Mouse (Mus musculus) limb, embryonic 11.5 days (tissue): ENCODE results near the gene Psph. TPM values are rescaled to one million over a fixed set of nuclear protein-coding genes. Genes with fewer than 3 reads are reported as not detected.
"Not testable (repeated sequence)": the region's sequence is repeated elsewhere in the genome, so short reads cannot be mapped to it uniquely, and the experiment has no call there.

Experiments used
- ATAC-seq: fragments of 200-750 bp; cut with Nextera tagmentation; 2 replicates; pipeline ENCODE4 v1.8.0; 2017; ENCODE audit warnings: low read depth; ENCODE audit not compliant: insufficient number of reproducible peaks, low FRiP score, low TSS enrichment
- DNase-seq: peaks from one replicate; pipeline ENCODE4 v3.0.0-alpha.2; 2015; ENCODE audit warnings: low spot score
- H3K27ac ChIP-seq: fragments of 300-500 bp; sonication (generic); replicated peaks from 2 replicates; pipeline ENCODE4 v1.5.1; 2014; ENCODE audit warnings: low read depth, mild to moderate bottlenecking, low read length
- H3K27me3 ChIP-seq: fragments of 300-500 bp; sonication (generic); 2 replicates; pipeline ENCODE4 v1.6.1; 2014; ENCODE audit warnings: mild to moderate bottlenecking, low read length, mixed read lengths; ENCODE audit not compliant: control insufficient read depth, insufficient read depth
- H3K36me3 ChIP-seq: fragments of 300-500 bp; sonication (generic); 2 replicates; pipeline ENCODE4 v1.6.1; 2014; ENCODE audit warnings: mild to moderate bottlenecking, low read length, moderate library complexity, mixed read lengths; ENCODE audit not compliant: control insufficient read depth, insufficient read depth
- H3K4me1 ChIP-seq: fragments of 300-500 bp; sonication (generic); 2 replicates; pipeline ENCODE4 v1.6.1; 2014; ENCODE audit warnings: low read length, mixed read lengths; ENCODE audit not compliant: control insufficient read depth, insufficient read depth
- H3K4me2 ChIP-seq: fragments of 300-500 bp; sonication (generic); 2 replicates; pipeline ENCODE4 v1.6.1; 2014; ENCODE audit warnings: low read depth, mild to moderate bottlenecking, moderate library complexity; ENCODE audit not compliant: severe bottlenecking
- H3K4me3 ChIP-seq: fragments of 300-500 bp; sonication (generic); 2 replicates; pipeline ENCODE4 v1.5.1; 2014; ENCODE audit warnings: low read depth, low read length
- H3K9ac ChIP-seq: fragments of 300-500 bp; sonication (generic); 2 replicates; pipeline ENCODE4 v1.6.1; 2014; ENCODE audit warnings: mild to moderate bottlenecking, low read length
- H3K9me3 ChIP-seq: fragments of 300-500 bp; sonication (generic); 2 replicates; pipeline ENCODE4 v1.6.1; 2016; ENCODE audit warnings: low read length; ENCODE audit not compliant: control insufficient read depth
- WGBS: fragments of 180-500 bp; shearing (Covaris S2); extraction: QIAGEN DNeasy Blood & Tissue Kit; methylation state at CpG from one replicate; pipeline ENCODE4 v1.1.7; 2014; 5-methylcytosine and 5-hydroxymethylcytosine counted together
- polyA plus RNA-seq: library from polyadenylated mRNA; unstranded; fragments of >200 nt; fragmentation: Nextera tagmentation; extraction: Ambion mirVana; gene quantifications from 2 replicates; pipeline ENCODE4 v1.2.1, GENCODE M21; 2014

The Psph gene
- polyA plus RNA-seq: 29.6 and 31.5 TPM in 2 replicates

- peak; percentile 98 for ATAC-seq
- under 1% methylated on average over 73 of the region's 73 CpGs for WGBS
- peaks cover 17% of the 10 kb centered on the region for H3K36me3 ChIP-seq
Observed at GRCm38 (mm10) chr5:129786818-129787790, at the start of gene Psph. Psph (minus strand) TSS chr5:129787449.

GRCm38 (mm10) chr5:129790591-129790990 lies 3.3 kb upstream of the Psph start:
- H3K9me3 ChIP-seq, H3K4me3 ChIP-seq, H3K9ac ChIP-seq, H3K4me2 ChIP-seq, H3K27me3 ChIP-seq, H3K27ac ChIP-seq, DNase-seq, H3K4me1 ChIP-seq, ATAC-seq: not testable (repeated sequence)
- peaks cover 29% of the 10 kb centered on the region for H3K36me3 ChIP-seq
- 93% methylated on average over 7 of the region's 8 CpGs for WGBS

More at GRCm38 (mm10) chr5:129786818-129787790, at the start of gene Psph:
- Histone ChIP-seq H3K27me3 (no peaks in the 10 kb centered on the region), H3K4me3 (peak within 1 kb of the TSS; percentile 99), H3K9me3 (no peaks in the 10 kb centered on the region), H3K9ac (peak within 1 kb of the TSS; percentile 97), H3K27ac (peak within 1 kb of the TSS; percentile 95), H3K4me2 (peak within 1 kb of the TSS; percentile 76), H3K4me1 (peaks cover 9% of the 10 kb centered on the region; the same call in 1 of the 2 replicates)
- DNase-seq: peak; percentile 99

GRCm38 (mm10) chr5:129787818-129788593 lies 757 bp upstream of the Psph start:
- Histone ChIP-seq H3K9ac (peak overlapping the region; percentile 97), H3K4me2 (peak overlapping the region; percentile 76), H3K4me1 (peaks cover 9% of the 10 kb centered on the region; the same call in 1 of the 2 replicates), H3K9me3 (no peaks in the 10 kb centered on the region), H3K27me3 (no peaks in the 10 kb centered on the region), H3K36me3 (peaks cover 24% of the 10 kb centered on the region), H3K27ac (no peak overlapping the region; the same call in 1 of the 2 replicates), H3K4me3 (peak overlapping the region; percentile 99)
- WGBS: 12% methylated on average over 11 of the region's 11 CpGs
- DNase-seq (no peak), ATAC-seq (no peak)

GRCm38 (mm10) chr5:129786161-129786560 lies 1.1 kb downstream of the Psph start:
- ATAC-seq: no peak
- Histone ChIP-seq H3K9ac (peak overlapping the region; percentile 97), H3K4me3 (peak overlapping the region; percentile 99), H3K9me3 (no peaks in the 10 kb centered on the region), H3K4me2 (peak overlapping the region; percentile 62), H3K27ac (peak overlapping the region; percentile 95; the same call in 1 of the 2 replicates), H3K36me3 (peaks cover 17% of the 10 kb centered on the region), H3K4me1 (peaks cover 9% of the 10 kb centered on the region; the same call in 1 of the 2 replicates), H3K27me3 (no peaks in the 10 kb centered on the region)
- WGBS: 83% methylated on average over 6 of the region's 6 CpGs
- no peak for DNase-seq

GRCm38 (mm10) chr5:129785235-129785870 lies 1.9 kb downstream of the Psph start:
- ATAC-seq (no peak), DNase-seq (no peak)
- Histone ChIP-seq H3K4me3 (no peak overlapping the region), H3K9ac (no peak overlapping the region), H3K27ac (no peak overlapping the region), H3K9me3 (no peaks in the 10 kb centered on the region), H3K27me3 (no peaks in the 10 kb centered on the region), H3K36me3 (peaks cover 15% of the 10 kb centered on the region), H3K4me2 (no peak overlapping the region), H3K4me1 (peaks cover 9% of the 10 kb centered on the region; the same call in 1 of the 2 replicates)
- 92% methylated on average over 5 of the region's 5 CpGs for WGBS

GRCm38 (mm10) chr5:129782211-129782610 lies 5.0 kb downstream of the Psph start:
- Histone ChIP-seq H3K4me2 (no peak overlapping the region), H3K4me3 (no peak overlapping the region), H3K9ac (no peak overlapping the region), H3K4me1 (0 out of 2 replicates have a peak, but pooled peaks cover 6% of the 10 kb centered on the region), H3K36me3 (no peaks in the 10 kb centered on the region), H3K27ac (no peak overlapping the region), H3K9me3 (no peaks in the 10 kb centered on the region), H3K27me3 (no peaks in the 10 kb centered on the region)
- ATAC-seq (no peak), DNase-seq (peak; percentile 33)
- WGBS: 60% methylated on average over 3 of the region's 3 CpGs

- Histone ChIP-seq H3K27ac (no peak overlapping the region), H3K4me1 (0 out of 2 replicates have a peak, but pooled peaks cover 6% of the 10 kb centered on the region), H3K9me3 (no peaks in the 10 kb centered on the region), H3K9ac (no peak overlapping the region), H3K4me2 (no peak overlapping the region), H3K27me3 (no peaks in the 10 kb centered on the region), H3K4me3 (no peak overlapping the region), H3K36me3 (no peaks in the 10 kb centered on the region)
- 98% methylated on average over 3 of the region's 3 CpGs for WGBS
- no peak for DNase-seq
- ATAC-seq: no peak
Observed at GRCm38 (mm10) chr5:129780131-129780530, 7.1 kb downstream of the Psph start.
